Mouse (Mus musculus) thymus, adult 2 months (tissue): ENCODE results near the gene Epha2.

Experiments used
- CTCF ChIP-seq: fragments of 200-500 bp; IDR thresholded peaks from 2 replicates; pipeline ENCODE4 v1.5.1; 2012; ENCODE audit warnings: mild to moderate bottlenecking, control low read depth, low read length, moderate library complexity, borderline replicate concordance; ENCODE audit not compliant: control insufficient read depth, poor library complexity, insufficient read depth; ENCODE audit errors: extremely low read depth
- POLR2A ChIP-seq: fragments of 200-500 bp; IDR thresholded peaks from 2 replicates; pipeline ENCODE4 v1.6.1; 2012; ENCODE audit warnings: mild to moderate bottlenecking, low read length, control low read depth, moderate library complexity; ENCODE audit not compliant: control insufficient read depth, poor library complexity, insufficient read depth; ENCODE audit errors: extremely low read depth

DNA sequence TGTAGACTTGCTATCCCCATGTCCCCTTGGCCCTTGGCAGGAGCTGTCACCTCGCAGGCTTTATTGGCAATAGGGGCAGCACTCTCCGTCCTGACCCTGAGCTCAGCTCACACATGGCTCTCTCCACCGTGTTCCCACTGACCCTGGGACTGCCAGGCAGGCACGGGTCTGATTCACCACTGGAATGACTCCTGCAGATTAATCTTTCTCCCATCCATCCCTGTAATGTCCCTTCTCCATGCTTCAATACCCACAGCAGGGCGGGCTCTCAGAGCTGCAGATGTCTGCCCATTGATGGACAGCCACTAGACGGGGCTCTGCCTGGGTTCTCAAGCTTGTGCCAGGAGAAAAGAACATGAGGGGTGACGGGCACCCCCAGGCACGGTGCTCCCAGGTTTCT lies 64.1 kb downstream of the Epha2 start:
- no peak for TF ChIP-seq CTCF
- no peak for TF ChIP-seq POLR2A
